Mouse (Mus musculus): Measurements from ENCODE around the gene Atg9a.

DNA sequence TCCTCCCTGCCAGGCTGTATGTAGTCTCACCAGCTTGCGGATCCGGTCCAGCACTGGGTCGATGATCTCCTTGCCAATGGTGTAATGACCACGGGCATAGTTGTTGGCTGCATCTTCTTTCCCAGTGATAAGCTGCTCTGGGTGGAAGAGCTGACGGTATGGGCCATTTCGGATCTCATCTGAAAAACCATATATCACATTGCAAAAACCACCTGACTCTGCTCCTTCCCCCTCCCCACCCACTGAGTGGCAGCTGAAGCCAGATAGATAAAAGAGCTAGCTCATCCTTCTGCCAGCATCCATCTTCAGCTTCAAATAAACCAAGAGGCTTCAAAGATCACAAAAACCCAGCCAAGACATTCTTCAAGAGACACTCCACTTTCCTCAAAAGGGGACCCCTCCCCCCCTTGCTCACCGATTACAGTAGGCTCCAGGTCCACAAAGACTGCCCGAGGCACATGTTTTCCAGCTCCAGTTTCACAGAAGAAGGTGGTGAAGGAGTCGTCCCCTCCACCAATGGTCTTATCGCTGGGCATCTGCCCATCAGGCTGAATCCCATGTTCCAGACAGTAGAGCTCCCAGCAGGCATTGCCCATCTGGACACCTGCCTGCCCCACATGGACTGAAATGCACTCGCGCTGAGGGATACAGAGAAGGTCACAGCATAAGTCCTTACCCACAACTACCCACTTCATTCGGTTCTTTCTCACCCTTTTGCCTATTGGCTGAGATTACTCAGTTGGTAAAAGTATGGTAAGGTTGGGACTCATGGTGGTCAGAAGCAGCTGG is 25.0 kb upstream of the Atg9a start:
- TF ChIP-seq CTCF (IDR thresholded peaks at IDR 0.05; ENCODE audit: borderline replicate concordance, insufficient read depth, low read depth, low read length) (no peak), POLR2A (IDR thresholded peaks at IDR 0.05; ENCODE audit: borderline replicate concordance, insufficient read depth, low read length) (no peak)

Measured in cerebellum, adult 2 months (tissue).